Mouse (Mus musculus) liver, embryonic 14.5 days (tissue): ENCODE data around the gene Litaf. TPM values are rescaled to one million over a fixed set of nuclear protein-coding genes. Genes with fewer than 3 reads are reported as not detected.

Experiments used
- ATAC-seq: fragments of 200-750 bp; cut with Nextera tagmentation; 2 replicates; pipeline ENCODE4 v1.8.0; 2017; ENCODE audit warnings: moderate number of reproducible peaks, mild to moderate bottlenecking, moderate library complexity; ENCODE audit not compliant: insufficient read depth
- DNase-seq, 3 experiments: peaks; one replicate each; pipeline ENCODE4 v3.0.0-alpha.2; 2012 to 2013; ENCODE audit warnings: low read depth in 3 of 3, low spot score in 3 of 3
- H3K27ac ChIP-seq: fragments of 300-500 bp; sonication (generic); 2 replicates; pipeline ENCODE4 v1.5.1; 2014; ENCODE audit warnings: moderate library complexity, mild to moderate bottlenecking, control low read depth, inconsistent platforms
- H3K27me3 ChIP-seq: fragments of 300-500 bp; sonication (generic); 2 replicates; pipeline ENCODE4 v1.6.1; 2014; ENCODE audit warnings: mild to moderate bottlenecking, low read length, moderate library complexity; ENCODE audit not compliant: control insufficient read depth, insufficient read depth
- H3K36me3 ChIP-seq: fragments of 300-500 bp; sonication (generic); replicated peaks from 2 replicates; pipeline ENCODE4 v1.6.1; 2014; ENCODE audit warnings: low read depth; ENCODE audit not compliant: control insufficient read depth, insufficient read depth
- H3K4me1 ChIP-seq, 2 experiments: fragments of 200-500 bp in 1 of 2; fragments of 300-500 bp in 1 of 2; sonication (generic) in 1 of 2; replicated peaks; 2 replicates each; pipeline ENCODE4 v1.6.1; 2012 to 2014; ENCODE audit warnings: antibody characterized with exemption in 1 of 2, inconsistent platforms in 1 of 2, low read length in 1 of 2; ENCODE audit not compliant: control insufficient read depth in 2 of 2, insufficient read depth in 2 of 2
- H3K4me2 ChIP-seq: fragments of 300-500 bp; sonication (generic); 2 replicates; pipeline ENCODE4 v1.6.1; 2014; ENCODE audit warnings: low read depth, mild to moderate bottlenecking, control low read depth, moderate library complexity
- H3K4me3 ChIP-seq, 2 experiments: fragments of 200-500 bp in 1 of 2; fragments of 300-500 bp in 1 of 2; sonication (generic) in 1 of 2; 2 replicates each; pipeline ENCODE4 v1.5.1; 2012 to 2014; ENCODE audit warnings: low read depth in 2 of 2, low read length in 2 of 2, mild to moderate bottlenecking in 2 of 2, control low read depth in 1 of 2, inconsistent platforms in 1 of 2, moderate library complexity in 1 of 2; ENCODE audit not compliant: insufficient read depth in 1 of 2
- H3K9ac ChIP-seq: fragments of 300-500 bp; sonication (generic); replicated peaks from 2 replicates; pipeline ENCODE4 v1.6.1; 2014; ENCODE audit warnings: mild to moderate bottlenecking, control low read depth, moderate library complexity
- H3K9me3 ChIP-seq: fragments of 300-500 bp; sonication (generic); 2 replicates; pipeline ENCODE4 v1.6.1; 2016; ENCODE audit warnings: low read length, mixed read lengths; ENCODE audit not compliant: control insufficient read depth
- CTCF ChIP-seq: IDR thresholded peaks from 2 replicates; pipeline ENCODE4 v1.5.1; 2016; ENCODE audit warnings: antibody characterized with exemption, low read depth, control low read depth
- EP300 ChIP-seq: IDR thresholded peaks from 2 replicates; pipeline ENCODE4 v1.6.1; 2016; ENCODE audit warnings: antibody characterized with exemption, low read depth
- WGBS: fragments of 180-500 bp; shearing (Covaris S2); extraction: QIAGEN DNeasy Blood & Tissue Kit; methylation state at CpG from one replicate; pipeline ENCODE4 v1.1.7; 2014; ENCODE audit not compliant: insufficient replicate concordance; 5-methylcytosine and 5-hydroxymethylcytosine counted together
- polyA plus RNA-seq, 2 experiments: library from polyadenylated mRNA; depleted of rRNA in 1 of 2; stranded (reverse) in 1 of 2; unstranded in 1 of 2; fragments of >200 nt; fragmentation: Nextera tagmentation in 1 of 2; extraction: Ambion mirVana in 1 of 2; gene quantifications; 2 replicates each; pipeline versions ENCODE4 v1.2.1 to v1.2.3; 2012 to 2014

Gene Litaf
- polyA plus RNA-seq, 2 experiments, result 12.1 to 27.3 TPM

DNA sequence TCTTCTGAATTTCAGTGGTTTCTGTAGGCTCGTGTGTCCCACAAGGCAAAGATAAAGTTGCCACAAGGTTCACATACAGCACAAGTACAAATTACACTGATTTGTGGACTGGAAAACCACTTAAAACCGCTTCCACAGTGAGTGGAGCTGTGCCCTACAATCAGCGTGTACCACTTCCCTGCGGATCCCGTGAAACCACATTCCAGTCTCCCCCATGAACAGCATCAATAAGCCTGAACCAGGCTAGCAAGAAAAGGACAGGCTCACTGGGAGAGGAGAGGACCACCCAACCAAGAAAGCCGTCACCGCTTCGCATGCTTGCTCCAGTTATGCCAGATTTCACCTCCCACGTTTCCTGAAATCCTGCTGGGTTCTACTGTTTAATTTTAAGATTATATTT, 77.7 kb downstream of the Litaf start:
- TF ChIP-seq CTCF (no peak), EP300 (no peak)
- Histone ChIP-seq H3K36me3 (no peaks in the 10 kb centered on the region), H3K9ac (no peak overlapping the region), H3K27me3 (no peaks in the 10 kb centered on the region), H3K4me2 (no peak overlapping the region), H3K9me3 (no peaks in the 10 kb centered on the region), H3K4me1 (peaks cover 9 to 26% of the 10 kb centered on the region in 2 experiments), H3K27ac (no peak overlapping the region), H3K4me3 (no peak overlapping the region)
- DNase-seq (no peak), ATAC-seq (no peak)
- WGBS, result 71% methylated on average over 9 of the region's 9 CpGs

DNA sequence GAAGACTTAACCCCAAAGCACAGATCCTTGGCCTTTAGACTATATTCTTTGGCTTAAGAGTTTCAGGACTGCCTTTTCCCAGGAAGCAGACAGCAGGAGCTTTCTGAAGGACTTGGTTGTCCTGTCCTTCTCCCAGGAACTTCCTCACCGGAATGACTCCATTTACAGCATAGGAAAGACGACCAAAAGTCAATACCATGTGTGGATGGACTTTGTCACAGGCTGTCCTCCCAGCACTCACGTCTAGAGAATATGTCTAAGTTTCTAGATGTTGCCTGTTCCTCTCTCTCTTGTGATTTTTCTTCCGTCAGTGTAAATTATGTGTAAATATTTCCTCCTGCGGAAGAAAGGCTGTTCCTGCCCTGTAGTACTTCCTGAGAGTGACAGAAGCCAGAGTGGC, 81.4 kb downstream of the Litaf start:
- 41% methylated on average over 5 of the region's 5 CpGs for WGBS
- no peaks in the 10 kb centered on the region for H3K9me3 ChIP-seq
- TF ChIP-seq EP300 (no peak), CTCF (no peak)
- H3K27ac ChIP-seq, result no peak overlapping the region
- DNase-seq, result no peak
- H3K4me2 ChIP-seq, result no peak overlapping the region
- H3K4me1 ChIP-seq, result peaks cover 0 to 16% of the 10 kb centered on the region in 2 experiments
- no peak overlapping the region for H3K4me3 ChIP-seq
- no peaks in the 10 kb centered on the region for H3K36me3 ChIP-seq
- H3K27me3 ChIP-seq, result no peaks in the 10 kb centered on the region
- no peak for ATAC-seq
- no peak overlapping the region for H3K9ac ChIP-seq

DNA sequence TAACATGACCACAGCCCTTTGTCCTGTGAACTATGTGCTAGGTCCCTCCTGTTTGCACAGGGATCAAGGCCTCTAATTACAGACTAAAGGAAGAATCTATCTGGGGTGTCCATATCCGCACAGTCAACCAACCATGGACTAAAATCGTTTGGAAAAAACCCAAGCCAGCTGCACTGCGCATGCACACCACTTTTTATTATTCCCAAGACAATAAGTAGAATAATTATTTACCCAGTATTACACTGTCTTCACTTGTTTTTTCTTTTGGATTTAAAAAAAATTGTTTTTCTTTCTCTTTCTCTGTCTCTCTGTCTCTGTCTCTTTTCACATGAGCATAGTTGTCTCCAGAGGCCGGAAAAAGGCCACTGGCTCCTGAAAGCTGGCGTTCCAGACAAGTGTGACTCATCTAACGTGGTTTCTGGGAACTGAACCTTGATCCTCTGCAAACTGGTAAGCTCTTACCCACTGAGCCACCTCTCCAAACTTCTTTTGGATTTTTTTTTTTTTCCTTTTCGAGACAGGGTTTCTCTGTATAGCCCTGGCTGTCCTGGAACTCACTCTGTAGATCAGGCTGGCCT, 84.4 kb downstream of the Litaf start:
- ATAC-seq, result no peak

DNA sequence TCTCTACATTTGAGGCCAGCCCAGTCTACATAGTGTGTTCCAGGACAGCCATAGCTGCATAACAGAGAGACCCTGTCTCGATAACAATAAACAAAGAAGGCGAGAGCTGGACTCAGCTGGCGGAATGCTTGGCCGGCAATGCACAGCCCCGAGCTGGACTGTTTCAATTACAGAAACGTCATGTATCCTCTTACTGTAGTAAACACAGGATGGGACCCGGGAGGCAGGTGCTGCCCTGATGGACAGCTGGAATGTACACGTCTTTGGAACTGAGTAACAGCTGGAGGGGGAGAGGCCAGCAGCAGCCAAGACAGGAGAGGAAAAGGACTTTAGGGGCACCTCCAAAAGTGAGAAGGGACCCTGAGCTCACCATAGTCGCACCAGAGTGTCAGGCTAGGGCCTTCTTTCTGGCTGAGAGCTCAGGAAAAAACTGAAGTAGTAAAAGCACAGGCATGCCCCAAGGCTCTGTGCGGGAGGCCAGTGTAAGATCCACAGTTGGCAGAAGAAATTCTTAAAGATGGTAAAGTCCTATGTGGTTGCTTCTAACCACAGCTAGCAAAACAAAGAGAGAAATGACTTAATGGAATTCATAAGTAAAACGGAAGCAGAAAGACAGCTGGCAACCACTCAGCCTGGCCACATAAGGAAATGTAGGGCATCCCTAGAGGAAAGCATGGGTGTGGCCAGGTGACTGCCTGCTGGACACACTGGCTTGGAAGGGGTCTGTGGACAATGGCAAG, 86.7 kb downstream of the Litaf start:
- TF ChIP-seq CTCF, result no peak
- no peak for TF ChIP-seq EP300
- no peak for ATAC-seq
- no peaks in the 10 kb centered on the region for H3K9me3 ChIP-seq
- 49% methylated on average over 11 of the region's 11 CpGs for WGBS
- DNase-seq, result no peak
- no peaks in the 10 kb centered on the region for H3K36me3 ChIP-seq
- H3K27ac ChIP-seq, result no peak overlapping the region
- H3K27me3 ChIP-seq, result no peaks in the 10 kb centered on the region
- no peak overlapping the region for H3K9ac ChIP-seq
- peaks cover 0 to 24% of the 10 kb centered on the region in 2 experiments for H3K4me1 ChIP-seq
- no peak overlapping the region for H3K4me3 ChIP-seq
- no peak overlapping the region for H3K4me2 ChIP-seq

More for the DNA sequence above, 84.4 kb downstream of the Litaf start:
- H3K36me3 ChIP-seq, result no peaks in the 10 kb centered on the region
- peaks cover 0 to 29% of the 10 kb centered on the region in 2 experiments for H3K4me1 ChIP-seq
- no peak overlapping the region for H3K9ac ChIP-seq
- no peak for DNase-seq
- WGBS, result 65% methylated on average over 7 of the region's 7 CpGs
- TF ChIP-seq CTCF, result no peak
- TF ChIP-seq EP300, result no peak
- no peak overlapping the region for H3K4me3 ChIP-seq
- H3K27me3 ChIP-seq, result no peaks in the 10 kb centered on the region
- no peak overlapping the region for H3K4me2 ChIP-seq
- no peak overlapping the region for H3K27ac ChIP-seq
- H3K9me3 ChIP-seq, result no peaks in the 10 kb centered on the region

DNA sequence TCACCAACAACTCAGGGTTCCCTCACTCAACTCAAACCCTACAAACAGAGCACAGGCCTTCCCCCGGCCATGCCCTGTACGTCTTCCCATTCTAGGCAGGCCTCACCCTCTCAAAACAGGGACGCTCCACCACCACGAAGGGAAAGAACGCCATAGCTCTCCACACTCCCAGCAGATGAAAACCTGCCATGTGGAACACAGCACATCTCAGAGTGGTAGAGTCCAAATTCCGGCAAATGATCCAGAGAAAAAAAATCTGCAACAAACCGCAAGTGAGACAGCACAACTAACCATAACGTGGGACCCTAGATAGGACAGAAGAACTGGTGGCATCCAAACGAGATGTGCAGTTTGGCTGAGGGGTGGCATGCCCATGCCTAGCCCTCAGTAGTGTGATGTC, 88.1 kb downstream of the Litaf start:
- H3K4me2 ChIP-seq, result no peak overlapping the region
- DNase-seq, result no peak
- no peak overlapping the region for H3K9ac ChIP-seq
- no peak overlapping the region for H3K27ac ChIP-seq
- no peak for ATAC-seq
- no peaks in the 10 kb centered on the region for H3K27me3 ChIP-seq
- H3K4me3 ChIP-seq, result no peak overlapping the region
- no peaks in the 10 kb centered on the region for H3K9me3 ChIP-seq
- TF ChIP-seq CTCF (no peak), EP300 (no peak)
- H3K36me3 ChIP-seq, result no peaks in the 10 kb centered on the region
- peaks cover 0 to 23% of the 10 kb centered on the region in 2 experiments for H3K4me1 ChIP-seq
- WGBS, result 49% methylated on average over 9 of the region's 9 CpGs
